ENCODE assay signal across 9 mouse cellular contexts in the genomic region with DNA sequence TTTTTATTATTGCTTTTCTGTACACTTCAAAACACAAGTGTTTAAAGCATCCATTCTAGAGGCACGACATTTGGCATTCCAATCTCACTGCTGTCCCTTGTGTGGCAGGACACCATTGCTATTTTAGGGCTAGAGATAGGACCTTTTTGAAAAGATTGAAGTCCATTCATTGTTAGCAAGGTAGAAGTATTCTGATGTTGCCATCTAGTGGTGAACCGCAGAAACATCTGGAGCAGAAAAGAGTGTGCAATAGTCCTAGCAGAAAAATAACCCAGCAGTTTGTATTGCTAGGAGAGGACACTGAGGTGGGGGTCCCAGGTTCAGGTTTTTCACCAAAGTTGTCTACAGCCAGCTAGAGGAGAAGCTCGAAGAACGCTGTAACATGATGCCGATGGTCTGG. TPM values are rescaled to one million over a fixed set of nuclear protein-coding genes. Genes with fewer than 3 reads are reported as not detected.
A peak's percentile ranks its signal among the peaks of the same experiment; 100 is the strongest.
DNase-seq lines count a peak whose midpoint lies in the region; ATAC-seq and TF ChIP-seq lines count a peak whose summit lies in the region.
"Had no signal": no experiment of that assay in that cellular context is flagged by ENCODE, and none has a peak within 500 bp of the region (broad histone marks: within the 10 kb centered on the region; RNA-seq: fewer than 3 reads in every experiment).

No protein-coding gene starts in this region.

- H3K79me2 ChIP-seq in heart, adult 2 months (replicated peaks; ENCODE audit: control insufficient read depth, insufficient read depth, low read length) = no peaks in the 10 kb centered on the region

- TF ChIP-seq CTCF in heart, adult 2 months (IDR thresholded peaks at IDR 0.05) = peak; percentile 94; the same call in 1 of the 2 replicates

- ATAC-seq in heart, embryonic 11.5 days (replicated peaks; ENCODE audit: insufficient number of reproducible peaks, low FRiP score, low TSS enrichment) = no peak

- WGBS in heart, adult 2 months = 5% methylated on average over 5 of the region's 5 CpGs
- 3% methylated on average over 5 of the region's 5 CpGs for WGBS in heart, embryonic 11.5 days (ENCODE audit: insufficient replicate concordance)

- H3K36me3 ChIP-seq in heart, adult 2 months (ENCODE audit: control insufficient read depth, insufficient read depth, low read length) = no peaks in the 10 kb centered on the region
- no peaks in the 10 kb centered on the region for H3K36me3 ChIP-seq in heart, embryonic 11.5 days (ENCODE audit: control insufficient read depth, insufficient read depth, low read length)
- H3K36me3 ChIP-seq: neural tube, embryonic 12.5 days had no signal

- H3K4me1 ChIP-seq in heart, adult 2 months (ENCODE audit: control insufficient read depth, insufficient read depth, low read length) = peaks cover 4% of the 10 kb centered on the region; the same call in 1 of the 2 replicates
- peaks cover 29% of the 10 kb centered on the region for H3K4me1 ChIP-seq in heart, embryonic 11.5 days (ENCODE audit: control insufficient read depth, insufficient read depth, low read length)

- H3K9ac ChIP-seq in heart, adult 2 months (ENCODE audit: low read depth, low read length) = no peak overlapping the region
- H3K9ac ChIP-seq in heart, embryonic 11.5 days (ENCODE audit: low read depth, low read length) = no peak overlapping the region
- H3K9ac ChIP-seq: neural tube, embryonic 12.5 days had no signal

- TF ChIP-seq EP300 in heart, adult 2 months (IDR thresholded peaks at IDR 0.05; ENCODE audit: insufficient read depth, low read depth, low read length) = no peak

- TF ChIP-seq POLR2A in heart, adult 2 months (IDR thresholded peaks at IDR 0.05; ENCODE audit: insufficient read depth, low read depth, low read length) = no peak

- intact Hi-C loops in heart, adult 2 months (cut with DNase I) = loop anchor here (1.0 to 5.0 kb wide), 5 partner anchors 27 to 255 kb away; no protein-coding TSS in a partner anchor

- peak in 1 of 2 experiments; percentile 44 for DNase-seq in heart, adult 2 months
- peak; percentile 10 to 28 for DNase-seq in spleen, postnatal 36 days (ENCODE audit: low spot score in 2 of 2)
- DNase-seq in spleen, postnatal 10 days (ENCODE audit: low spot score in 2 of 2) = no peak
- DNase-seq in c-Kit-positive CD71-positive TER-119-positive erythroid progenitor cells, embryonic 14.5 days (ENCODE audit: low spot score) = peak; percentile 35
- peak; percentile 75 for DNase-seq in retina, postnatal 1 day
- DNase-seq in adrenal gland, adult 2 months = no peak
- no peak for DNase-seq in gastrocnemius, postnatal 4 days (ENCODE audit: low spot score in 2 of 2)

- H3K4me2 ChIP-seq in heart, embryonic 11.5 days = no peak overlapping the region
- H3K4me2 ChIP-seq: neural tube, embryonic 12.5 days had no signal

- no peak overlapping the region for H3K4me3 ChIP-seq in heart, adult 2 months
- no peak overlapping the region for H3K4me3 ChIP-seq in heart, embryonic 11.5 days (ENCODE audit: low read depth, low read length)
- H3K4me3 ChIP-seq: neural tube, embryonic 12.5 days had no signal

- H3K27me3 ChIP-seq in heart, adult 2 months (ENCODE audit: control insufficient read depth, insufficient read depth, low read length) = no peaks in the 10 kb centered on the region
- peaks cover 37% of the 10 kb centered on the region for H3K27me3 ChIP-seq in heart, embryonic 11.5 days (ENCODE audit: control insufficient read depth, insufficient read depth, low read length)

- no peaks in the 10 kb centered on the region for H3K9me3 ChIP-seq in heart, embryonic 11.5 days (replicated peaks; ENCODE audit: control insufficient read depth, low read length)
- H3K9me3 ChIP-seq: neural tube, embryonic 12.5 days had no signal

- H3K27ac ChIP-seq in heart, adult 2 months = no peak overlapping the region
- no peak overlapping the region for H3K27ac ChIP-seq in heart, embryonic 11.5 days (ENCODE audit: low read depth, low read length)
- H3K27ac ChIP-seq: neural tube, embryonic 12.5 days had no signal

RNA-seq across cellular contexts. Expression of a gene that starts 15.0 kb away (rescaled TPM):
- total RNA-seq in heart, adult 2 months (2021) = 1 to 10 TPM; 4.1 to 5.2 TPM
- polyA plus RNA-seq in heart, adult 2 months (2012; rRNA removed) = 10.8 and 13.4 TPM in 2 replicates
- polyA plus RNA-seq in heart, embryonic 11.5 days (2014; fragmentation: Nextera tagmentation; extraction: Ambion mirVana) = 7.2 and 9.6 TPM in 2 replicates
- 10 to 100 TPM in 1 of 2 experiments, 1 to 10 TPM in 1; 8.4 to 15.9 TPM for total RNA-seq in adrenal gland, adult 2 months (2021)
- 61.7 and 75.1 TPM in 2 replicates for polyA plus RNA-seq in adrenal gland, adult 2 months (2012; rRNA removed)
- 10 to 100 TPM; 33.7 to 37.3 TPM for total RNA-seq in gastrocnemius, postnatal 4 days (2021)

RNA-seq across cellular contexts. Expression of a gene that starts 20.8 kb away (rescaled TPM):
- not detected for total RNA-seq in heart, adult 2 months (2021)
- not detected in 2 replicates for polyA plus RNA-seq in heart, adult 2 months (2012; rRNA removed)
- 0.13 TPM in 1 of 2 replicates, not detected in the other for polyA plus RNA-seq in heart, embryonic 11.5 days (2014; fragmentation: Nextera tagmentation; extraction: Ambion mirVana)
- total RNA-seq in adrenal gland, adult 2 months (2021) = not detected
- not detected in 2 replicates for polyA plus RNA-seq in adrenal gland, adult 2 months (2012; rRNA removed)
- total RNA-seq in gastrocnemius, postnatal 4 days (2021) = under 1 TPM in 1 of 2 experiments, not detected in 1; 0.25 TPM

RNA-seq across cellular contexts. Expression of a gene that starts 26.0 kb away (rescaled TPM):
- total RNA-seq in heart, adult 2 months (2021) = 1 to 10 TPM; 1.6 to 2.9 TPM
- 4.6 and 5.2 TPM in 2 replicates for polyA plus RNA-seq in heart, adult 2 months (2012; rRNA removed)
- polyA plus RNA-seq in heart, embryonic 11.5 days (2014; fragmentation: Nextera tagmentation; extraction: Ambion mirVana) = 1.0 and 1.9 TPM in 2 replicates
- total RNA-seq in adrenal gland, adult 2 months (2021) = 1 to 10 TPM; 1.7 to 3.8 TPM
- polyA plus RNA-seq in adrenal gland, adult 2 months (2012; rRNA removed) = 5.1 and 5.5 TPM in 2 replicates
- under 1 TPM; 0.83 to 0.98 TPM for total RNA-seq in gastrocnemius, postnatal 4 days (2021)

RNA-seq across cellular contexts. Expression of a gene that starts 52.7 kb away (rescaled TPM):
- total RNA-seq in heart, adult 2 months (2021) = 10 to 100 TPM; 17.3 to 18.6 TPM
- polyA plus RNA-seq in heart, adult 2 months (2012; rRNA removed) = 23.6 and 30.2 TPM in 2 replicates
- polyA plus RNA-seq in heart, embryonic 11.5 days (2014; fragmentation: Nextera tagmentation; extraction: Ambion mirVana) = 43.2 and 44.1 TPM in 2 replicates
- 10 to 100 TPM; 45.5 to 49.8 TPM for total RNA-seq in adrenal gland, adult 2 months (2021)
- 55.3 and 68.2 TPM in 2 replicates for polyA plus RNA-seq in adrenal gland, adult 2 months (2012; rRNA removed)
- 10 to 100 TPM; 56.9 to 60.4 TPM for total RNA-seq in gastrocnemius, postnatal 4 days (2021)

Comparison
In these comparisons a context has a peak if more than half of its experiments do, and no peak if none do; other contexts are left out.
1. DNase-seq: peak in spleen, postnatal 36 days (2 of 2), c-Kit-positive CD71-positive TER-119-positive erythroid progenitor cells, embryonic 14.5 days (single experiment) and retina, postnatal 1 day (single experiment); none in spleen, postnatal 10 days (0 of 2), adrenal gland, adult 2 months (single experiment) and gastrocnemius, postnatal 4 days (0 of 2).